Mouse (Mus musculus) ZHBTc4 (cell line): Measurements from ENCODE around the gene Npm1.

ENCODE experiments used
- DNase-seq: peaks from one replicate; pipeline ENCODE4 v3.0.0-alpha.2; 2011; ENCODE audit warnings: low read depth, low spot score

Gene Npm1

DNA sequence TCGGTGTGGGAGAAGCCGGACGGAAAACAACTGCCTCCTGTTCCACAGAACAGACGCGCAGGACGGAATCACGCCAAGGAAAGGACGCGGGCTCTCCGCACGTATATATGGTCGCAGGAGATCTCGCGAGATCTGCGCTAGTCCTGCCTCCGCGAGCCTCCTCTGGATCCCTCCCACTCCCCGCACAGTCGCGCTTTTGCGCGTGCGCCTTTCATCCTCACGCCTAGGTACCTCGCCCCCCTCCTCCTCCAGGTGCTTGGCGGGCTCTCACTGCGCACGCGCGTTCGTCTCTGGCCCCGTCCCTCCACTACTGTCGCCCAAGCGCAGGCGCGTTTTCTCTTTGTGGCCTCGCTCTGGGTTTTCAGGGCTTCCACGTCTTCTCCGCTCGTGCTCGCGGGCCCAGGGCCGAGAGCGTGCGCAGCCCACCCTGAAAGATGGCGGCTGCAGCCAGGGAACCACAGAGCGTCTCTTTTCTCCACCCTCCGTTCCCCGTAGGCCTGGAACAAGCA lies at the start of gene Npm1:
Gene Npm1, minus strand, starts transcription at position 209 of the 509 bp plus-strand sequence.
- peak; percentile 100 for DNase-seq

DNA sequence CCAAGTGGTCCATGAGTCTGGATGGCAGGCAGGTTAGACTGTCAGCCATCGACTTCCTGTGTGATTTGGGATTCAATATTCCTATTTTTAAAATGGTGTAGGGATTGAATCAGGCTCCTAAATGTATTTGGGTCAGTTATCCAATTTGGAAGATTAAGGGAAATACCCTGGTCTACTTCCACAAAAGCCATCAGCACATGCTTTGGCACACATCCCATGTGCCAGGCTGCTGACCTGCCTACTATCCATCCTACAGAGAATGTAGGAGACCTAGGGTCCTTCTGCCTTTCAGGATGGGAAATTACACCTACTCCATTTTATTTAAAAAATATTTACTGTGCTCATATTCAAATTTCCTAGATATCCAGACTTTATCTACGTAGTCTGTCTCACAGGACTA lies 44.4 kb upstream of the Npm1 start:
- DNase-seq, result no peak

DNA sequence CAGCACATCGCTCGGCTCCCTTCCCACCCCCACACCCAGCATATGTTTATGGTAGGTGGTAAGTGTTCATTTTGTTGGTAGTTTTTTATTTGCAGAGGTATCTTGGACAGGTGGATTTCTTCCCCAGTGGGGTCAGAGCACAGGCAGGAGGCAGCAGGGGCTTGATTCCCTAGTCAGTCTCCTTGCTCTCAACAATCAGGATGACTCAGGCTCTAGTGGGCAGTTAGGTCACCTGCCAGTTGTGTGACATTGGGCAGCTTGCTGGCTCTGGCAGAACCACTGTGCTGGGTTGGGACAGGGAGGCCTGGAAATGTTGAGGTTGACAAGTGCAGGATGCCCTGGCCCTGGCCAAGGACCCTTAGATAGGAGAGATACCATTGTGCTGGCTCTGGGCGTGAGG lies 42.0 kb upstream of the Npm1 start:
- DNase-seq, result no peak

DNA sequence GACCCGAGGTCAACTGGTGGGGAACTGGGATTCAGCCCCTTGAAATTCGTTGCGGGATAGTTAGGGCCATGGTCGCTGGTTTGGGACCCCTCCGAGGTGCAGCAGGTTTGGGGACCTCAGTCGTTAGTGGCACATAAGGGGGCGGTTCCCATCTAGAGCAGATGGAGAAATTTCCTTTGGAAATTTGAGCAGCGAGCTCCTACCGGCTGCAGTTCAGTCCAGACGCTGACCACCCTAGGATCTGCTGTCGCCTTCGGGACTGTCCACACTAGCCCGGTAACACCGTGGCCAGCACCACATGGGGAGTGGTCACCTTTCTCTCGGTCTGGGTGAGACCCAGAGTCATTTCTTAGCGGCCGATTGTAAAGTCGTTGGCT lies 41.3 kb upstream of the Npm1 start:
- DNase-seq, result no peak

DNA sequence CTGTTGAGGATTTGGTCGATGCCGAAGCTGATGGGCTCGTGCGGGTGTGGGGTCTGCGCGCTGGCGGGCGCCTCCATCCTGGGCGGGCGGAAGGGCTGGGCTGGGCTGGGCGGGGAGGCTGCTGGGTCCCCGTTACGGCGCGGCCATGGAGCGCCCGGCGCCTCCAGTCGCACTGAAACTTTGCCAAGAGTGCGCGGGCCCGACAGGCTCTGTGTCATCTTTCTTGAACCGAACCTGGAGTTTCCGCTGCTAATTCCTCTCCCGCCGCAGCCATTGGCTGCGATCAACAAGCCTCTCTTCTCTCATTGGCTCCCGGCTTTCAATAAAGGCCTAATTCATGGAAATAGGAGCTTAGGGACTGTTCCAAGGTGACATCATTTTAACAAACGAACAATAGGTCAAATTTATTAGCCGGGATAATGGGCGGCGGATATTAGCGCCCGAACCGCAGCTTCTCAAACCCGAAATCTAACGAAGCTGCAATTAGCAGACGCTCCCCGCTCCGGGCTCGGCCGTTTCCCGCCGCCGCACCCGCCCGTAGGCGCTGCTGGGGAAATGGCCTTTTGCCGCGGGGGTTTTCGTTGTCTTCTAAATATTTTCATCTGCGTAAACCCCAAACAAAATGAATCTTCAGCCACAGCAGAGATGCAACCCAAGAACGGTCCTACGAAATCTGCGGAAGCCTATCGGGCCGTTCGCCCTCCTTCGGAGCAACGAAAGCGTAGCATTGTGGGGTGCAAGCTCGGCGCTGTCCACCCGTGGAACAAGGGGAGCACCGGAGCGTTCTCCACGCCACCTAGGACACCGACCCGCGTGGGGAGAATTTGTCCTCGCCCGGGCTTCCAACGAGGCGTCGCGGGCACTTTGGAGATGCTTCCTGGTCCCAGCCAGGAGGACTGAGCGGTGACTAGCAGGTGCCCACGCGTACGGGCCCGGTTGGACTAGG lies 40.6 kb upstream of the Npm1 start, which contains the start of gene Tlx3:
Gene Tlx3, minus strand, starts transcription at position 207 of the 946 bp plus-strand sequence.
- peak; percentile 86 for DNase-seq

GRCm38 (mm10) chr11:33202972-33203371 lies 40.0 kb upstream of the Npm1 start:
- peak; percentile 48 for DNase-seq

GRCm38 (mm10) chr11:33202296-33202695 lies 39.3 kb upstream of the Npm1 start:
- peak; percentile 67 for DNase-seq

DNA sequence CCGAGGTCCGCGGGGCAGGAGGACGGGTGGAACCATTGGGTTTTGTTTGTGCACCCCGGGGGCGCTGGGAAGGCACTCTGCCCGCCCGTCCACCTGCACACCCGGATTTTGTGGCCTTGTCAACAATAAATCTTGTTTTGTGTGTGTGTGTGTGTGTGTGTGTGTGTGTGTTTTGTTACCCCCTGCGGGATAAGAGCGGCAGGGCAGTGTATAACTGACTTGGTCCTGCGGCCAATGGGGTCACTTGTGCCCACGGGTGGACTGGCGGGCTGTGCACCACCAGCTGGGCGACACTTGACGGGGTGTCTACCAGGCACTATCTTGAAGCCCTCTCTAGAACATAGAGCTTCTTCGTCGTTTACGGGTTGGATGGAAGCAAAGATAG lies 38.6 kb upstream of the Npm1 start:
- DNase-seq, result no peak

- peak; percentile 80 for DNase-seq
Measured at GRCm38 (mm10) chr11:33200764-33201625, 38.0 kb upstream of the Npm1 start.

- DNase-seq, result peak; percentile 60
Measured at GRCm38 (mm10) chr11:33199906-33200763, 37.1 kb upstream of the Npm1 start.

GRCm38 (mm10) chr11:33199117-33199514 lies 36.1 kb upstream of the Npm1 start:
- peak; percentile 52 for DNase-seq

GRCm38 (mm10) chr11:33198351-33199116 lies 35.5 kb upstream of the Npm1 start:
- DNase-seq, result no peak

GRCm38 (mm10) chr11:33197673-33198072 lies 34.7 kb upstream of the Npm1 start:
- DNase-seq, result no peak

DNA sequence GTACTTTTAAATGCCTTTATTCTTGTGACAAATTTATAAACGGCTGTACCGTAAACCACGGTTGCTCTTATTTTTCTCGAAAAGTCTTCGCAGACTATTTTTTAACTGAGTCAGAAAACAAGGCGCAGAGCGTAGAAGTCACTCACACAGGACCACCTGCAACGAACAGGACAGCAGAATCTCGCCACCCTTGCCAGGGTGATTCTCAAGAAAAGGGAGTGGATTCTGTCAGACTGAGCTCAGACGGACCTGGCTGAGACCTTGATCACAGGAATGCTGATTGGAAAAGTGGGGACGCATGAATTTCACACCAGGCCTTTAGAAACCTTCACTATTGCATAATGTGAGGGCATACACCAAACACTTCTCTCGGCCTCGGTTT lies 34.1 kb upstream of the Npm1 start:
- DNase-seq, result no peak

DNA sequence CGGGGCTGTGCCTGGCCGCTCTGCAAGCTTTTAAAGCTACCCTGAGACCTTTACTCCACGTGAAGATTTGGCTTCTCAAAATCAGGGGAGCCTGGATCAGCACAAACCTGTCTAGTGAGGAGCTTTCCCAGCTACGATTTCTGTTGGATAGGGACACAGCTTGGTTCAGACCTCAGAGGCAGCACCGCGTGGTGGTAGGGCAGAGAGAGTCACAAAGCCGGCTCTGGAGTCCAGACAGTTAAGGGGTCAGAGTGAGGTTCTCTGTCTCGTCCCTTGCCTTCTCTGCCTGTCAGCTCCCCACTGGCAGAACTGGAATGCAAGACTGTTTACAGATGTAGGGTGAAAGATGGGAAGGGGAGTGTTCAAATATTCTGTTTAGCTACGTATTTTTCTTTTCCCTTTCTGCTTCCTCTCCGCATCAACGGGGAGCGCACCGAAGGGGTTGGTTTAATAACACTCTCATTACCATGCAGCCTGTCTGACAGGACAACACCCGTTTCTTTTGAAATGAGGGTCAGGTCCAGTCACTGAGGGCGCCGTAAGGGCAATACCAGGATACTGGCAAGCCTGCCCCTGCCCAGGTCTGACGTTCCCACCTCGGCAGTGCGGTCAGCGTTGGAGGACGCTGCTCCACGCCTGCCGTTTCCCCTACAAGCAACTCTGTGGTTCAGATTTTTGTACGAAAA lies 33.6 kb upstream of the Npm1 start:
- DNase-seq, result no peak

GRCm38 (mm10) chr11:33195531-33196446 lies 32.8 kb upstream of the Npm1 start:
- no peak for DNase-seq

- DNase-seq, result no peak
Measured at GRCm38 (mm10) chr11:33195061-33195460, 32.1 kb upstream of the Npm1 start.

- peak; percentile 69 for DNase-seq
Measured at GRCm38 (mm10) chr11:33193695-33194094, 30.7 kb upstream of the Npm1 start.

DNA sequence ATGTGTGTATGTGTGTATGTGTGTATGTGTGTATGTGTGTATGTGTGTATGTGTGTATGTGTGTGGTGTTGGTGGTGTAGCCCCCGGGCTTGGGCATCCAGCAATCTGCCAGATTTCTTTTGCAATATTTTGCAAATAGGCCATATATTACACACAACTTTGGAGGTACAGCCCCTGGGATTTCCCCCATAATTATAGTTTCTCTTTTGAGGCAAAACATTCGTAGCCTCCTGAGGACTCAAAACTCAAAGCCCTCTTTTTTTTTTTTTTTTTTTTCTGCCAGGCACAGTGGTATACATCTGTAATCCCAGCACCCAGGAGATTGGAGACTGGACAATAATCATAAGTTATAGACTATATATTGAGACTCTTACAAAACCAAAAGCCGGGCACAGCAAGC lies 18.8 kb upstream of the Npm1 start:
- no peak for DNase-seq
